Mouse (Mus musculus) MEL (cell line): ENCODE data around the gene Mef2b. TPM values are rescaled to one million over a fixed set of nuclear protein-coding genes. Genes with fewer than 3 reads are reported as not detected.

Experiments
- DNase-seq: peaks from one replicate; pipeline ENCODE4 v3.0.0; 2011; ENCODE audit warnings: low read depth, low spot score
- H3K27ac ChIP-seq: 2 replicates; pipeline ENCODE4 v1.5.1; 2012; ENCODE audit warnings: low read depth, mild to moderate bottlenecking, control low read depth, low read length, moderate library complexity; ENCODE audit not compliant: control insufficient read depth
- H3K27me3 ChIP-seq, 2 experiments: fragments of 150-350 bp in 1 of 2; sonication (generic) in 1 of 2; 2 replicates each; pipeline ENCODE4 v1.6.1; 2012; ENCODE audit warnings: low read length in 2 of 2, mild to moderate bottlenecking in 2 of 2, improper control_type of control experiment in 1 of 2, moderate library complexity in 1 of 2; ENCODE audit not compliant: insufficient read depth in 2 of 2, control insufficient read depth in 1 of 2
- H3K36me3 ChIP-seq, 2 experiments: 2 replicates each; pipeline ENCODE4 v1.6.1; 2012 to 2014; ENCODE audit warnings: low read length in 2 of 2, improper control_type of control experiment in 1 of 2, inconsistent platforms in 1 of 2, mild to moderate bottlenecking in 1 of 2; ENCODE audit not compliant: insufficient read depth in 2 of 2, control insufficient read depth in 1 of 2
- H3K4me1 ChIP-seq, 2 experiments: fragments of 150-350 bp in 1 of 2; sonication (generic) in 1 of 2; 2 replicates each; pipeline ENCODE4 v1.6.1; 2012; ENCODE audit warnings: low read length in 2 of 2, improper control_type of control experiment in 1 of 2, mild to moderate bottlenecking in 1 of 2; ENCODE audit not compliant: insufficient read depth in 2 of 2, control insufficient read depth in 1 of 2
- H3K4me3 ChIP-seq, 2 experiments: fragments of 150-350 bp in 1 of 2; sonication (generic) in 1 of 2; 2 replicates each; pipeline ENCODE4 v1.5.1; 2012; ENCODE audit warnings: low read depth in 2 of 2, low read length in 2 of 2, mild to moderate bottlenecking in 2 of 2, moderate library complexity in 2 of 2, control low read depth in 1 of 2, improper control_type of control experiment in 1 of 2; ENCODE audit not compliant: control insufficient read depth in 1 of 2, insufficient read depth in 1 of 2
- H3K79me2 ChIP-seq: 2 replicates; pipeline ENCODE4 v1.6.1; 2012; ENCODE audit warnings: mild to moderate bottlenecking, low read length, moderate library complexity; ENCODE audit not compliant: control insufficient read depth, poor library complexity, insufficient read depth
- H3K9ac ChIP-seq: 2 replicates; pipeline ENCODE4 v1.6.1; 2012; ENCODE audit warnings: low read depth, mild to moderate bottlenecking, control low read depth, low read length, moderate library complexity; ENCODE audit not compliant: control insufficient read depth, poor library complexity, severe bottlenecking
- H3K9me3 ChIP-seq: fragments of 150-350 bp; sonication (generic); replicated peaks from 2 replicates; pipeline ENCODE4 v1.6.1; 2012; ENCODE audit warnings: mild to moderate bottlenecking, low read length, improper control_type of control experiment, moderate library complexity; ENCODE audit not compliant: insufficient read depth
- BHLHE40 ChIP-seq: IDR thresholded peaks from 2 replicates; pipeline ENCODE4 v1.6.1; 2012; ENCODE audit warnings: low read depth, mild to moderate bottlenecking, inconsistent platforms, low read length, improper control_type of control experiment, borderline replicate concordance
- CHD1 ChIP-seq: IDR thresholded peaks from 2 replicates; pipeline ENCODE4 v1.6.1; 2012; ENCODE audit warnings: low read depth, mild to moderate bottlenecking, inconsistent platforms, low read length, improper control_type of control experiment
- CHD2 ChIP-seq: IDR thresholded peaks from 2 replicates; pipeline ENCODE4 v1.6.1; 2011; ENCODE audit warnings: low read length, improper control_type of control experiment
- CTCF ChIP-seq, 3 experiments: IDR thresholded peaks in 2 of 3; conservative IDR thresholded peaks in 1 of 3; 2 replicates each; pipeline ENCODE4 v1.5.1; 2011 to 2012; ENCODE audit warnings: low read length in 3 of 3, low read depth in 2 of 3, mild to moderate bottlenecking in 2 of 3, improper control_type of control experiment in 1 of 3, inconsistent platforms in 1 of 3, mixed read lengths in 1 of 3, moderate library complexity in 1 of 3; ENCODE audit not compliant: control insufficient read depth in 1 of 3, insufficient read depth in 1 of 3, poor library complexity in 1 of 3, severe bottlenecking in 1 of 3
- GABPA ChIP-seq: IDR thresholded peaks from 2 replicates; pipeline ENCODE4 v1.6.1; 2012; ENCODE audit warnings: low read depth, mild to moderate bottlenecking, inconsistent platforms, low read length, improper control_type of control experiment, moderate library complexity
- HCFC1 ChIP-seq: IDR thresholded peaks from 2 replicates; pipeline ENCODE4 v1.6.1; 2012; ENCODE audit warnings: low read depth, mild to moderate bottlenecking, inconsistent platforms, low read length, improper control_type of control experiment, moderate library complexity
- JUND ChIP-seq: IDR thresholded peaks from 2 replicates; pipeline ENCODE4 v1.6.1; 2011; ENCODE audit warnings: low read depth, mild to moderate bottlenecking, improper control_type of control experiment, low read length
- KAT2A ChIP-seq: conservative IDR thresholded peaks from 2 replicates; pipeline ENCODE4 v1.6.1; 2012; ENCODE audit warnings: low read depth, low read length, improper control_type of control experiment, inconsistent platforms
- MAFK ChIP-seq: IDR thresholded peaks from 2 replicates; pipeline ENCODE4 v1.6.1; 2011; ENCODE audit warnings: low read depth, mild to moderate bottlenecking, low read length, improper control_type of control experiment, borderline replicate concordance
- MAZ ChIP-seq: IDR thresholded peaks from 2 replicates; pipeline ENCODE4 v1.6.1; 2012; ENCODE audit warnings: low read depth, mild to moderate bottlenecking, inconsistent platforms, low read length, improper control_type of control experiment
- MEF2A ChIP-seq: IDR thresholded peaks from 2 replicates; pipeline ENCODE4 v1.6.1; 2014; ENCODE audit warnings: low read depth, mild to moderate bottlenecking, inconsistent platforms, low read length, improper control_type of control experiment; ENCODE audit not compliant: poor library complexity, insufficient replicate concordance, severe bottlenecking; ENCODE audit errors: extremely low read depth
- MYB ChIP-seq: IDR thresholded peaks from 2 replicates; pipeline ENCODE4 v1.6.1; 2011; ENCODE audit warnings: mild to moderate bottlenecking, low read depth, low read length, improper control_type of control experiment
- NELFE ChIP-seq: IDR thresholded peaks from 2 replicates; pipeline ENCODE4 v1.6.1; 2011; ENCODE audit warnings: low read depth, low read length, improper control_type of control experiment
- NRF1 ChIP-seq: IDR thresholded peaks from 2 replicates; pipeline ENCODE4 v1.6.1; 2014; ENCODE audit warnings: low read depth, mild to moderate bottlenecking, inconsistent platforms, low read length, improper control_type of control experiment, moderate library complexity; ENCODE audit not compliant: poor library complexity, insufficient read depth, severe bottlenecking
- POLR2A ChIP-seq, 2 experiments: IDR thresholded peaks; 2 replicates each; pipeline ENCODE4 v1.6.1; 2011 to 2012; ENCODE audit warnings: low read length in 2 of 2, mild to moderate bottlenecking in 2 of 2, control low read depth in 1 of 2, improper control_type of control experiment in 1 of 2, low read depth in 1 of 2, moderate library complexity in 1 of 2; ENCODE audit not compliant: control insufficient read depth in 1 of 2, insufficient read depth in 1 of 2, poor library complexity in 1 of 2
- POLR2AphosphoS5 ChIP-seq: IDR thresholded peaks from 2 replicates; pipeline ENCODE4 v1.6.1; 2012; ENCODE audit warnings: low read depth, borderline replicate concordance, mild to moderate bottlenecking, inconsistent platforms, low read length, moderate library complexity, mixed read lengths
- RAD21 ChIP-seq: IDR thresholded peaks from 2 replicates; pipeline ENCODE4 v1.6.1; 2011; ENCODE audit warnings: mild to moderate bottlenecking, low read depth, low read length, improper control_type of control experiment
- SMC3 ChIP-seq: IDR thresholded peaks from 2 replicates; pipeline ENCODE4 v1.6.1; 2011; ENCODE audit warnings: low read depth, low read length, improper control_type of control experiment
- TAL1 ChIP-seq: IDR thresholded peaks from 2 replicates; pipeline ENCODE4 v1.6.1; 2012; ENCODE audit warnings: mild to moderate bottlenecking, inconsistent platforms, low read length, moderate library complexity, mixed read lengths
- TBP ChIP-seq: IDR thresholded peaks from 2 replicates; pipeline ENCODE4 v1.8.0; 2011; ENCODE audit warnings: low read depth, low read length, improper control_type of control experiment
- UBTF ChIP-seq: IDR thresholded peaks from 2 replicates; pipeline ENCODE4 v1.6.1; 2012; ENCODE audit warnings: low read depth, mild to moderate bottlenecking, inconsistent platforms, low read length, improper control_type of control experiment, moderate library complexity, borderline replicate concordance; ENCODE audit not compliant: insufficient read depth
- USF1 ChIP-seq: IDR thresholded peaks from 2 replicates; pipeline ENCODE4 v1.6.1; 2014; ENCODE audit warnings: low read depth, mild to moderate bottlenecking, inconsistent platforms, low read length, improper control_type of control experiment, moderate library complexity
- USF2 ChIP-seq, 2 experiments: IDR thresholded peaks; 2 replicates each; pipeline ENCODE4 v1.6.1; 2011 to 2012; ENCODE audit warnings: improper control_type of control experiment in 2 of 2, low read length in 2 of 2, borderline replicate concordance in 1 of 2, inconsistent platforms in 1 of 2, low read depth in 1 of 2, mild to moderate bottlenecking in 1 of 2; ENCODE audit not compliant: insufficient read depth in 1 of 2
- ZC3H11A ChIP-seq: IDR thresholded peaks from 2 replicates; pipeline ENCODE4 v1.6.1; 2012; ENCODE audit warnings: low read depth, mild to moderate bottlenecking, inconsistent platforms, low read length, improper control_type of control experiment
- ZNF384 ChIP-seq: IDR thresholded peaks from 2 replicates; pipeline ENCODE4 v1.6.1; 2012; ENCODE audit warnings: low read depth, mild to moderate bottlenecking, inconsistent platforms, low read length, improper control_type of control experiment
- polyA plus RNA-seq, 2 experiments: library from polyadenylated mRNA; stranded (reverse) in 1 of 2; unstranded in 1 of 2; fragments of >175 nt in 1 of 2; fragments of >200 nt in 1 of 2; gene quantifications; 2 replicates each; pipeline versions ENCODE4 v1.2.1 to v1.2.4; 2012; ENCODE audit warnings: low replicate concordance in 2 of 2, low read depth in 1 of 2; ENCODE audit not compliant: insufficient read length in 2 of 2, insufficient read depth in 1 of 2, missing spikeins in 1 of 2
- total RNA-seq: library from RNA; depleted of rRNA; stranded (reverse); fragments of 300-350 nt; gene quantifications from 2 replicates; pipeline ENCODE4 v1.2.3, GENCODE M21; 2012

The Mef2b gene
- total and polyA plus RNA-seq, 3 experiments: 2.0 to 6.5 TPM; not detected in 1

- Histone ChIP-seq H3K36me3 (peaks cover 0 to 9% of the 10 kb centered on the region in 2 experiments; a peak in 2 of 4 replicates), H3K79me2 (no peaks in the 10 kb centered on the region; the same call in 1 of the 2 replicates), H3K4me3 (no peak overlapping the region), H3K27ac (no peak overlapping the region), H3K4me1 (peaks cover 2 to 18% of the 10 kb centered on the region in 2 experiments), H3K9ac (no peak overlapping the region), H3K9me3 (no peaks in the 10 kb centered on the region), H3K27me3 (no peaks in the 10 kb centered on the region)
- TF ChIP-seq NELFE (no peak), RAD21 (no peak), UBTF (no peak), ZC3H11A (no peak), CTCF (IDR thresholded peaks at IDR 0.05 in 2 of 3, conservative IDR thresholded peaks at IDR 0.05 in 1 of 3; ENCODE audit: control insufficient read depth in 1 of 3, insufficient read depth in 1 of 3, low read depth in 2 of 3, low read length in 3 of 3, poor library complexity in 1 of 3, severe bottlenecking in 1 of 3) (no peak), POLR2AphosphoS5 (no peak), USF2 (IDR thresholded peaks at IDR 0.05; ENCODE audit: borderline replicate concordance in 1 of 2, insufficient read depth in 1 of 2, low read depth in 1 of 2, low read length in 2 of 2) (no peak), MAFK (no peak)
- DNase-seq: no peak
These were observed 20.5 kb downstream of the Mef2b start for GRCm38 (mm10) chr8:70160015-70160414.

GRCm38 (mm10) chr8:70163316-70163715, 23.8 kb downstream of the Mef2b start:
- no peak overlapping the region for H3K27ac ChIP-seq
- H3K9me3 ChIP-seq: no peaks in the 10 kb centered on the region
- H3K79me2 ChIP-seq: no peaks in the 10 kb centered on the region; the same call in 1 of the 2 replicates
- H3K4me3 ChIP-seq: no peak overlapping the region
- DNase-seq: no peak
- peaks cover 0 to 9% of the 10 kb centered on the region in 2 experiments; a peak in 2 of 4 replicates for H3K36me3 ChIP-seq
- no peaks in the 10 kb centered on the region for H3K27me3 ChIP-seq
- TF ChIP-seq MEF2A (no peak), GABPA (no peak), USF1 (no peak), POLR2A (IDR thresholded peaks at IDR 0.05; ENCODE audit: control insufficient read depth in 1 of 2, insufficient read depth in 1 of 2, low read depth in 1 of 2, low read length in 2 of 2, poor library complexity in 1 of 2) (no peak), MAZ (no peak), JUND (no peak), NRF1 (no peak), MAFK (no peak), SMC3 (no peak), HCFC1 (no peak), CHD2 (no peak), TBP (no peak), KAT2A (no peak), USF2 (IDR thresholded peaks at IDR 0.05; ENCODE audit: borderline replicate concordance in 1 of 2, insufficient read depth in 1 of 2, low read depth in 1 of 2, low read length in 2 of 2) (no peak), MYB (no peak), BHLHE40 (no peak), TAL1 (no peak), ZNF384 (no peak), CHD1 (no peak)
- peaks cover 2 to 13% of the 10 kb centered on the region in 2 experiments; a peak in 3 of 4 replicates for H3K4me1 ChIP-seq
- H3K9ac ChIP-seq: no peak overlapping the region
